Mouse (Mus musculus): ENCODE data around the gene Dnah10.

DNA sequence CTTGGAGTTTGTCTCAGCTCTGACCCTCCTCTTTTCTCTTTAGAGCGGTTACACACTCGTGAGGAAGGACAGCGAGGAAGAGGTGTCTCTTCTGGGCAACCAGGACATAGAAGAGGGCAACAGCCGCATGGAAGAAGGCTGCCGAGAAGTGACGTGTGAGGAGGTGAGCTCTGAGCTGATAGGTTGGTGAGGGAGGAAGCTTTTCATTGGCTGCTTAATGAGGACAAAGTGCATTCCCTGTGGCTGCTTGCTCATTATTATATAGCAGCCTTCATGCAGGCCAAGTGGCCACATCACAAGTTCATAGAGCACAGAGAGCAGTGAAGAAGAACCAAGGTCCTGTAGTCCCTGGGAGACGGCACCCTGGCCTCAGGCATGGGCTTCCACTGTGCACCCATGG, 6.5 kb upstream of the Dnah10 start:
- no peak for TF ChIP-seq GATA1 (IDR thresholded peaks at IDR 0.05; ENCODE audit: low read length)
- TF ChIP-seq TAL1 (IDR thresholded peaks at IDR 0.05; ENCODE audit: low read length), result no peak
